Mouse (Mus musculus) lung, embryonic 15.5 days (tissue): ENCODE measurements around the gene Aaas. TPM values are rescaled to one million over a fixed set of nuclear protein-coding genes. Genes with fewer than 3 reads are reported as not detected.

ENCODE experiments used
- ATAC-seq: fragments of 200-750 bp; cut with Nextera tagmentation; 2 replicates; pipeline ENCODE4 v1.8.0; 2017; ENCODE audit warnings: moderate number of reproducible peaks, borderline replicate concordance; ENCODE audit not compliant: low FRiP score, low TSS enrichment; ENCODE audit errors: extremely low read depth
- H3K27ac ChIP-seq: fragments of 300-500 bp; sonication (generic); 2 replicates; pipeline ENCODE4 v1.5.1; 2015; ENCODE audit warnings: moderate library complexity, mild to moderate bottlenecking, inconsistent platforms
- H3K27me3 ChIP-seq: fragments of 300-500 bp; sonication (generic); 2 replicates; pipeline ENCODE4 v1.6.1; 2015; ENCODE audit warnings: inconsistent platforms
- H3K36me3 ChIP-seq: fragments of 300-500 bp; sonication (generic); 2 replicates; pipeline ENCODE4 v1.6.1; 2015; ENCODE audit warnings: inconsistent platforms
- H3K4me1 ChIP-seq: fragments of 300-500 bp; sonication (generic); 2 replicates; pipeline ENCODE4 v1.6.1; 2015; ENCODE audit warnings: inconsistent platforms
- H3K4me2 ChIP-seq: fragments of 300-500 bp; sonication (generic); 2 replicates; pipeline ENCODE4 v1.6.1; 2015; ENCODE audit warnings: inconsistent platforms, mild to moderate bottlenecking, moderate library complexity
- H3K4me3 ChIP-seq: fragments of 300-500 bp; sonication (generic); 2 replicates; pipeline ENCODE4 v1.5.1; 2015; ENCODE audit warnings: mild to moderate bottlenecking, inconsistent platforms
- H3K9ac ChIP-seq: fragments of 300-500 bp; sonication (generic); 2 replicates; pipeline ENCODE4 v1.6.1; 2015; ENCODE audit warnings: inconsistent platforms
- H3K9me3 ChIP-seq: fragments of 300-500 bp; sonication (generic); 2 replicates; pipeline ENCODE4 v1.6.1; 2016; ENCODE audit warnings: inconsistent platforms
- WGBS: fragments of 180-500 bp; shearing (Covaris S2); methylation state at CpG from one replicate; pipeline ENCODE4 v1.1.7; 2015; 5-methylcytosine and 5-hydroxymethylcytosine counted together
- polyA plus RNA-seq: library from polyadenylated mRNA; unstranded; fragments of >200 nt; fragmentation: Nextera tagmentation; extraction: Ambion mirVana; gene quantifications from 2 replicates; pipeline ENCODE4 v1.2.1, GENCODE M21; 2015

The Aaas gene
- polyA plus RNA-seq, 1 experiment from 2014 or later, result 92.0 TPM

GRCm38 (mm10) chr15:102295633-102296367 lies 54.8 kb downstream of the Aaas start, which contains the start of gene Espl1:
Gene Espl1, plus strand, starts transcription at chr15:102296266.
- peaks cover 10% of the 10 kb centered on the region for H3K4me1 ChIP-seq
- 6% methylated on average over 25 of the region's 25 CpGs for WGBS
- H3K27me3 ChIP-seq, result no peaks in the 10 kb centered on the region
- H3K9me3 ChIP-seq, result no peaks in the 10 kb centered on the region
- peaks cover 25% of the 10 kb centered on the region for H3K36me3 ChIP-seq
- peak within 1 kb of the TSS; percentile 7 for H3K27ac ChIP-seq
- H3K4me3 ChIP-seq, result peak within 1 kb of the TSS; percentile 82
- H3K9ac ChIP-seq, result peak within 1 kb of the TSS; percentile 62
- peak within 1 kb of the TSS; percentile 82 for H3K4me2 ChIP-seq
- peak; percentile 99 for ATAC-seq

Other genes with a start within 250 kb of the Aaas start
- gene Spryd3, start 214.5 kb downstream of the Aaas start, polyA plus RNA-seq, result 18.8 and 20.5 TPM in 2 replicates
- 12.3 and 16.8 TPM in 2 replicates for gene Igfbp6, start 206.4 kb downstream of the Aaas start, polyA plus RNA-seq
- 0.20 and 0.34 TPM in 2 replicates for gene Soat2, start 200.2 kb downstream of the Aaas start, polyA plus RNA-seq
- 60.7 and 67.1 TPM in 2 replicates for gene Zfp740, start 147.5 kb downstream of the Aaas start, polyA plus RNA-seq
- gene Csad, start 146.0 kb downstream of the Aaas start, polyA plus RNA-seq, result 74.1 and 78.1 TPM in 2 replicates
- gene Itgb7, start 118.8 kb downstream of the Aaas start, polyA plus RNA-seq, result 2.0 and 3.2 TPM in 2 replicates
- gene Rarg, start 93.3 kb downstream of the Aaas start, polyA plus RNA-seq, result 43.7 and 43.8 TPM in 2 replicates
- gene Gm9918, start 80.2 kb downstream of the Aaas start, polyA plus RNA-seq, result 0.53 and 0.57 TPM in 2 replicates
- 63.8 and 65.3 TPM in 2 replicates for gene Mfsd5, start 71.3 kb downstream of the Aaas start, polyA plus RNA-seq
- gene Espl1, start 54.5 kb downstream of the Aaas start, polyA plus RNA-seq, result 27.6 and 32.2 TPM in 2 replicates
- gene Pfdn5, start 24.7 kb downstream of the Aaas start, polyA plus RNA-seq, result 368 and 401 TPM in 2 replicates
- 100 and 106 TPM in 2 replicates for gene Myg1, start 19.1 kb downstream of the Aaas start, polyA plus RNA-seq
- gene Sp7, start 16.4 kb upstream of the Aaas start, polyA plus RNA-seq, result 0.48 and 0.55 TPM in 2 replicates
- gene Sp1, start 55.4 kb upstream of the Aaas start, polyA plus RNA-seq, result 10.6 TPM in 2 replicates
- 0.59 and 0.82 TPM in 2 replicates for gene Amhr2, start 94.6 kb upstream of the Aaas start, polyA plus RNA-seq
- gene Prr13, start 108.3 kb upstream of the Aaas start, polyA plus RNA-seq, result 69.4 and 71.4 TPM in 2 replicates
- gene Pcbp2, start 119.8 kb upstream of the Aaas start, polyA plus RNA-seq, result 217 TPM in 2 replicates
- gene Gm10337, start 153.0 kb upstream of the Aaas start, polyA plus RNA-seq, result not detected in 2 replicates
- gene Map3k12, start 166.3 kb upstream of the Aaas start, polyA plus RNA-seq, result 11.8 and 14.4 TPM in 2 replicates
- 80.7 and 82.7 TPM in 2 replicates for gene Tarbp2, start 167.4 kb upstream of the Aaas start, polyA plus RNA-seq
- 2.0 and 5.4 TPM in 2 replicates for gene Npff, start 174.2 kb upstream of the Aaas start, polyA plus RNA-seq